Mouse (Mus musculus) limb, embryonic 14.5 days (tissue): ENCODE measurements at regions not wholly inside any gene's neighbourhood (a gene's known extent, or its start where the extent isn't known, plus 50 kb on each side); places are given as distances from the start of the nearest gene placed in this dataset.

ENCODE experiments used
- ATAC-seq: fragments of 200-750 bp; cut with Nextera tagmentation; 2 replicates; pipeline ENCODE4 v1.8.0; 2017; ENCODE audit warnings: low read depth, moderate number of reproducible peaks, moderate TSS enrichment; ENCODE audit not compliant: low FRiP score
- DNase-seq: peaks from one replicate; pipeline ENCODE4 v3.0.0-alpha.2; 2015; ENCODE audit warnings: low spot score
- H3K27ac ChIP-seq: fragments of 300-500 bp; sonication (generic); replicated peaks from 2 replicates; pipeline ENCODE4 v1.5.1; 2014; ENCODE audit warnings: low read depth, mild to moderate bottlenecking, low read length, moderate library complexity, mixed read lengths
- H3K27me3 ChIP-seq: fragments of 300-500 bp; sonication (generic); 2 replicates; pipeline ENCODE4 v1.6.1; 2014; ENCODE audit warnings: low read length, mixed read lengths; ENCODE audit not compliant: control insufficient read depth, insufficient read depth
- H3K36me3 ChIP-seq: fragments of 300-500 bp; sonication (generic); 2 replicates; pipeline ENCODE4 v1.6.1; 2014; ENCODE audit warnings: mild to moderate bottlenecking, low read length, moderate library complexity, mixed read lengths; ENCODE audit not compliant: control insufficient read depth, insufficient read depth
- H3K4me1 ChIP-seq: fragments of 300-500 bp; sonication (generic); 2 replicates; pipeline ENCODE4 v1.6.1; 2014; ENCODE audit warnings: antibody characterized with exemption, low read length, mixed read lengths; ENCODE audit not compliant: control insufficient read depth, insufficient read depth
- H3K4me2 ChIP-seq: fragments of 300-500 bp; sonication (generic); replicated peaks from 2 replicates; pipeline ENCODE4 v1.6.1; 2014; ENCODE audit warnings: low read depth, mild to moderate bottlenecking, low read length, moderate library complexity; ENCODE audit not compliant: severe bottlenecking
- H3K4me3 ChIP-seq: fragments of 300-500 bp; sonication (generic); replicated peaks from 2 replicates; pipeline ENCODE4 v1.5.1; 2014; ENCODE audit warnings: low read length
- H3K9ac ChIP-seq: fragments of 300-500 bp; sonication (generic); 2 replicates; pipeline ENCODE4 v1.6.1; 2014; ENCODE audit warnings: mild to moderate bottlenecking, low read depth, low read length, moderate library complexity; ENCODE audit not compliant: severe bottlenecking
- H3K9me3 ChIP-seq: fragments of 300-500 bp; sonication (generic); 2 replicates; pipeline ENCODE4 v1.6.1; 2016; ENCODE audit warnings: low read length; ENCODE audit not compliant: control insufficient read depth
- POLR2A ChIP-seq: fragments of 200-500 bp; IDR thresholded peaks from 2 replicates; pipeline ENCODE4 v1.8.0; 2012; ENCODE audit warnings: inconsistent platforms, mild to moderate bottlenecking, moderate library complexity, borderline replicate concordance; ENCODE audit not compliant: insufficient read depth, insufficient read length; ENCODE audit errors: extremely low read depth
- WGBS: fragments of 180-500 bp; shearing (Covaris S2); extraction: QIAGEN DNeasy Blood & Tissue Kit; methylation state at CpG from one replicate; pipeline ENCODE4 v1.1.7; 2014; 5-methylcytosine and 5-hydroxymethylcytosine counted together

DNA sequence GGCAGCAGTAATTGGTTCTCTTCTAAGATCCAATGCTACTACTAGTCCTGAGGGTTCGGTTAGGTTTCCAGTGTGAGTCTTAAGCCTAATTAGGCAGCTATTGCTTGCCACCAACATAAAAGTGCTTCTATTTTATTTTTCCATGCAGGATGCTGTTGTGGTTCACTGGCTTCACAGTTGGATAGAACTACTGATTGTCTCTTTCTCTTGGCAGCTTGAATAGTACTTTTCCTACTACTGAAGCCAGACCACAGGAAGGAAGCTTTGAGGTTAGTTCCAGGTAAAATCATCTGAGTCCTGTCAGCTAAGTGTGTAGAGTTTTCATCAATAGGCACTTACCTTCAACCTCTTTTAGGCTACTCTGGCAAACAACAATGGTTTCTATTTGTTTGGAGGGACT is 286.9 kb downstream of the Pla2g4a start:
- no peak for TF ChIP-seq POLR2A
- ATAC-seq (no peak), DNase-seq (no peak)
- Histone ChIP-seq H3K9me3 (no peaks in the 10 kb centered on the region), H3K4me2 (no peak overlapping the region), H3K4me1 (no peaks in the 10 kb centered on the region), H3K4me3 (no peak overlapping the region), H3K36me3 (no peaks in the 10 kb centered on the region), H3K27me3 (no peaks in the 10 kb centered on the region), H3K27ac (no peak overlapping the region), H3K9ac (no peak overlapping the region)
- WGBS, result 84% methylated on average over 1 of the region's 1 CpGs

DNA sequence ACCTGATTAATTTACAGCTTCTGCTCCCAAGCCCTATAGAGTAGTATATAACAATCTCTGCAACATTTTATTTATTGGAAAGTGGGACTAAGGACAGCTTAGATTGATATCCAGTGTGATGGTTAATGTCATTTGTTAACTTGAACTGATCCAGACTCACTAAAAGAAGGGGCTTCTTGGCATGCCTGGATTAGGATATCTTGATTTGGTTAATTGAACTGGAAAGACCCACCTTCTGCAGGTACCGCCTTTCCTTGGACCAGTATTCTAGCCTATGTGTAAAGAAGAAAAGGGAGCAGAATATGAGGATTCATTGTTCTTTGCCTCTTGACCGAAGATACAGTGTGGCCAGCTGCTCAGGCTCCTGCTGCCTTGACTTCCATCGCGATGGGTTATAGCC is 288.5 kb downstream of the Pla2g4a start:
- WGBS, result 91% methylated on average over 4 of the region's 4 CpGs
- H3K27ac ChIP-seq, result no peak overlapping the region
- no peaks in the 10 kb centered on the region for H3K36me3 ChIP-seq
- no peak overlapping the region for H3K9ac ChIP-seq
- no peak for TF ChIP-seq POLR2A
- no peaks in the 10 kb centered on the region for H3K27me3 ChIP-seq
- ATAC-seq, result no peak
- H3K4me2 ChIP-seq, result no peak overlapping the region
- no peak for DNase-seq
- H3K9me3 ChIP-seq, result no peaks in the 10 kb centered on the region
- no peak overlapping the region for H3K4me3 ChIP-seq
- no peaks in the 10 kb centered on the region for H3K4me1 ChIP-seq

DNA sequence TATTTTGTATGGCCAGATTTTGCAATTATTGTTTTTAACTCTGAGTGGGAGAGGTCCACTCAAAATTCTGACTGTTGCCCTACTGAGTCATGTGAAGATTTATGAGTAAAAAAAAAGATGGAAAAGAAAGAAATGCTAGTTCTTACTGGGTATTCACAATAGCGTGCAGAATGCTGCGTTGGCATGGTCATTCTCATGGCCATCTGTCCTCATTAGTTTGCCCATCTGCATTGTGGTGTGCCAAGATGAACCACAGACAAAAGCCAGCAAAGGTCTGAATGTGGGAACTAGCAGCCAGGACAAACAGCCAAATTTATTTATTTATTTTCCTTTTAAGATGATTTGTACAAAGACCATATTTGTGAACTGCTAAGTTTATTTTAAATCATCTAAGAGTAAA is 289.0 kb downstream of the Pla2g4a start:
- no peak overlapping the region for H3K9ac ChIP-seq
- H3K9me3 ChIP-seq, result no peaks in the 10 kb centered on the region
- no peaks in the 10 kb centered on the region for H3K27me3 ChIP-seq
- H3K4me3 ChIP-seq, result no peak overlapping the region
- no peak overlapping the region for H3K4me2 ChIP-seq
- WGBS, result 88% methylated on average over 2 of the region's 2 CpGs
- H3K36me3 ChIP-seq, result no peaks in the 10 kb centered on the region
- TF ChIP-seq POLR2A, result no peak
- DNase-seq, result no peak
- H3K4me1 ChIP-seq, result no peaks in the 10 kb centered on the region
- no peak overlapping the region for H3K27ac ChIP-seq
- no peak for ATAC-seq

DNA sequence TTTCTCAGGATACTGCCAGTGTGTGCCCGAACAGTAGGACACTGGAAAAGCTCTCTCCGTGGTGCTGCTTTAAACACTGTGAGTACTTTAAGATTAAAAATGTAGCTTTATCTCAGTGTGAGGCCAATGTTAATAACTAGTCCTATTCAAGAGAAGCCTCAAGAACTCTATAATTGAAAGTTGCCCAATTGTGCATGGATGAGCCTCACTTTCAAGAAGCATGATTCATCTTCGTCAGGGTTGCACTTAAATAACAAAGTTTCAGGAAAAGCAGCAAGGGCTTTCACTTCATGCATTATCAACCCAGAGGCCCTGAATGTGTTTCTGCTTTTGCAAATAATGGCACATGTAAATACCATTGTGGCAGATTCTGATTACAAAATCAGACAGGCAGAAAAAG is 290.0 kb downstream of the Pla2g4a start:
- H3K4me2 ChIP-seq, result no peak overlapping the region
- H3K36me3 ChIP-seq, result no peaks in the 10 kb centered on the region
- no peaks in the 10 kb centered on the region for H3K9me3 ChIP-seq
- no peaks in the 10 kb centered on the region for H3K27me3 ChIP-seq
- DNase-seq (no peak), ATAC-seq (no peak)
- no peak overlapping the region for H3K4me3 ChIP-seq
- 77% methylated on average over 3 of the region's 3 CpGs for WGBS
- H3K27ac ChIP-seq, result no peak overlapping the region
- no peak for TF ChIP-seq POLR2A
- H3K4me1 ChIP-seq, result no peaks in the 10 kb centered on the region
- no peak overlapping the region for H3K9ac ChIP-seq
